Mouse (Mus musculus) brain, embryonic 14.5 days (tissue): Measurements from ENCODE around the gene Lamc3.

Experiments used
- CTCF ChIP-seq: fragments of 200-500 bp; IDR thresholded peaks from 2 replicates; pipeline ENCODE4 v1.5.1; 2012; ENCODE audit warnings: inconsistent platforms, mild to moderate bottlenecking, moderate library complexity, borderline replicate concordance; ENCODE audit not compliant: insufficient read depth, insufficient read length; ENCODE audit errors: extremely low read depth
- POLR2A ChIP-seq: fragments of 200-500 bp; IDR thresholded peaks from 2 replicates; pipeline ENCODE4 v1.6.1; 2012; ENCODE audit warnings: mild to moderate bottlenecking, inconsistent platforms, borderline replicate concordance; ENCODE audit not compliant: poor library complexity, insufficient read depth, insufficient read length, severe bottlenecking; ENCODE audit errors: extremely low read depth

GRCm38 (mm10) chr2:31876446-31876845 lies 10.6 kb upstream of the Lamc3 start:
- TF ChIP-seq POLR2A (no peak), CTCF (no peak)
